Mouse (Mus musculus): ENCODE results near the gene 5730596B20Rik.

DNA sequence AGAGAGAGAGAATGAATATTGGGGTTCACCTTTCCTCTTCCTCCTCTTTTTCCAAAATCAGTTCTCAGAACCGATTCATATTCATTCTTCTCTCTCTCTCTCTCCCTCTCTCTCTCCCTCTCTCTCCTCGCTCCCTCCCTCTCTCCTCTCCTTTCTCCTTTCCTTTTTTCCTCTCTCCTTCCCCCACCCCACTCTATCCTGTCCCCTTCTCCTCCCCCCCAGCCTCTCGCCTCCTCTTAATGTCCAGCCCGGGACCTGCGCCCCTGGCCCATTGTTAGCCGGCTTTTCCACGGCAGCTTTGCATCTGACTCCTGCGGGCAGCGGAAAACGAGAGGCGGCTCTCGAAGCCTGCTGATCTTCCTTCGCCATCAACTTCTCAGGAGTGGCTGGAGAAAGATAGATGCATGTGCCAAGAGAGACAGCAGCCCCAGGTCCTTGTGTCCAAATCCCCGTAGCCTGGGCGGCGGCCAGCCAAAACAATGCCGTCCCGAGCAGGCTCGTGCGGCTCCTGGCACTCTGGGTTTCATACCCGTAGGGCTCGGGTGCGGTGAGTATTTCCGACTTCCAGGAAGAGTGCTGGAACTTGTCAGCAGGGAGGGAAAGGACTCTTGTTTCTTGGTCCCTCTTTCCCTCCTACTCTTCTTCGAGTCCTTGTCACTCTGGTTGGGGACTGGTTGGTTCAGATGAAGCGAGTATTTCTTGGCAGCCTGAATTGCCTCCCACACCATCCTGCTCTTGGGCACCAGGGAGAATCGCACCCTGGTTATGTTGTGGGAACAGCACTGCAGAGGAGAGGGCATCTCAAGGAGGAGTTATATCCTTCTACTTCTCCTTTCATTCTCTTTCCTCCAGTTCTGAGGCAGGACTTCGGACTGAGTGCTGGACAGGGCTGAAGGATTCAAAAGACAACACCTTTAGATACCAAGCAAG, 11.6 kb upstream of the 5730596B20Rik start:
- TF ChIP-seq CTCF (IDR thresholded peaks at IDR 0.05; ENCODE audit: borderline replicate concordance, insufficient read depth, low read length) (no peak), POLR2A (IDR thresholded peaks at IDR 0.05; ENCODE audit: low read depth, low read length) (no peak)
